Mouse (Mus musculus) olfactory bulb, adult 2 months (tissue): ENCODE results near the gene Svip.

Source experiments
- CTCF ChIP-seq: fragments of 200-500 bp; IDR thresholded peaks from 2 replicates; pipeline ENCODE4 v1.5.1; 2012; ENCODE audit warnings: low read depth, mild to moderate bottlenecking, low read length, moderate library complexity; ENCODE audit not compliant: insufficient read depth
- POLR2A ChIP-seq: fragments of 200-500 bp; IDR thresholded peaks from 2 replicates; pipeline ENCODE4 v1.6.1; 2012; ENCODE audit warnings: mild to moderate bottlenecking, low read depth, low read length, moderate library complexity; ENCODE audit not compliant: insufficient read depth

DNA sequence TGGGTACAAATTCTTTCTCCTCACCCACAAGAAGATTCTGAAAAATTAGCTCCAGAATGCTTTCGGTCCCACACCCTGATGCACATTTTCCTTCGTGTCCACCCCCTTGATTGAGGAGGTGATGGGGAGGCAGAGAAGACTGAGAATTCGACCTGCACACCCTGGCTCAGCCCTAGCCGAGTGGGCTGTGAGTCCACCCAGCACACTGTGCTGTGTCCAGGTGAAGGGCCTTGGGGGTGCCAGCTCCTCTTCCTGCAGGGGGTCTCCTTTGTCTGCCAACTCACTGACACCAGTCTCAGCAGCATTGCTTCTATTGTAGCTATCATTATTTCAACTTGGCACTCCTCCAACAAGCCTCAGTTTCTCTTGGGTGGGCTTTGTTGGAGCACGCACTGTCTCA lies 32.7 kb downstream of the Svip start:
- TF ChIP-seq CTCF (no peak), POLR2A (no peak)
